Mouse (Mus musculus) midbrain, embryonic 15.5 days (tissue): ENCODE results near the gene Tmem270. TPM values are rescaled to one million over a fixed set of nuclear protein-coding genes. Genes with fewer than 3 reads are reported as not detected.

ENCODE experiments used
- ATAC-seq: fragments of 200-750 bp; cut with Nextera tagmentation; replicated peaks from 2 replicates; pipeline ENCODE4 v1.8.0; 2017; ENCODE audit warnings: moderate TSS enrichment
- H3K27ac ChIP-seq: fragments of 300-500 bp; sonication (generic); 2 replicates; pipeline ENCODE4 v1.5.1; 2015; ENCODE audit warnings: mild to moderate bottlenecking, inconsistent platforms
- H3K27me3 ChIP-seq: fragments of 300-500 bp; sonication (generic); replicated peaks from 2 replicates; pipeline ENCODE4 v1.6.1; 2015; ENCODE audit warnings: inconsistent platforms
- H3K36me3 ChIP-seq: fragments of 300-500 bp; sonication (generic); replicated peaks from 2 replicates; pipeline ENCODE4 v1.6.1; 2015; ENCODE audit warnings: inconsistent platforms
- H3K4me1 ChIP-seq: fragments of 300-500 bp; sonication (generic); 2 replicates; pipeline ENCODE4 v1.6.1; 2015; ENCODE audit warnings: inconsistent platforms
- H3K4me2 ChIP-seq: fragments of 300-500 bp; sonication (generic); 2 replicates; pipeline ENCODE4 v1.6.1; 2015; ENCODE audit warnings: inconsistent platforms, mild to moderate bottlenecking, moderate library complexity
- H3K4me3 ChIP-seq: fragments of 300-500 bp; sonication (generic); 2 replicates; pipeline ENCODE4 v1.5.1; 2015; ENCODE audit warnings: mild to moderate bottlenecking, inconsistent platforms
- H3K9ac ChIP-seq: fragments of 300-500 bp; sonication (generic); 2 replicates; pipeline ENCODE4 v1.6.1; 2015; ENCODE audit warnings: mild to moderate bottlenecking, inconsistent platforms
- H3K9me3 ChIP-seq: fragments of 300-500 bp; sonication (generic); 2 replicates; pipeline ENCODE4 v1.6.1; 2016; ENCODE audit warnings: inconsistent platforms
- WGBS: fragments of 180-500 bp; shearing (Covaris S2); methylation state at CpG from one replicate; pipeline ENCODE4 v1.1.7; 2015; ENCODE audit warnings: mixed read lengths; 5-methylcytosine and 5-hydroxymethylcytosine counted together
- polyA plus RNA-seq: library from polyadenylated mRNA; unstranded; fragments of >200 nt; fragmentation: Nextera tagmentation; extraction: Ambion mirVana; gene quantifications from 2 replicates; pipeline ENCODE4 v1.2.1, GENCODE M21; 2015

Gene Tmem270
- polyA plus RNA-seq, 1 experiment from 2014 or later, result not detected

GRCm38 (mm10) chr5:134920106-134920687 is 13.7 kb upstream of the Tmem270 start:
- no peak overlapping the region for H3K4me3 ChIP-seq
- H3K4me2 ChIP-seq, result no peak overlapping the region
- H3K27ac ChIP-seq, result no peak overlapping the region
- no peaks in the 10 kb centered on the region for H3K27me3 ChIP-seq
- no peaks in the 10 kb centered on the region for H3K9me3 ChIP-seq
- H3K4me1 ChIP-seq, result no peaks in the 10 kb centered on the region
- H3K9ac ChIP-seq, result no peak overlapping the region
- WGBS, result 79% methylated on average over 6 of the region's 6 CpGs
- no peaks in the 10 kb centered on the region for H3K36me3 ChIP-seq
- ATAC-seq, result no peak

GRCm38 (mm10) chr5:134919097-134919496 is 12.6 kb upstream of the Tmem270 start:
- Histone ChIP-seq H3K36me3 (no peaks in the 10 kb centered on the region), H3K4me3 (no peak overlapping the region), H3K4me1 (no peaks in the 10 kb centered on the region), H3K27ac (no peak overlapping the region), H3K27me3 (no peaks in the 10 kb centered on the region), H3K9ac (no peak overlapping the region), H3K9me3 (no peaks in the 10 kb centered on the region), H3K4me2 (no peak overlapping the region)
- WGBS, result 95% methylated on average over 3 of the region's 3 CpGs
- no peak for ATAC-seq

GRCm38 (mm10) chr5:134918071-134918832 is 11.7 kb upstream of the Tmem270 start:
- Histone ChIP-seq H3K27me3 (no peaks in the 10 kb centered on the region), H3K4me1 (no peaks in the 10 kb centered on the region), H3K9me3 (no peaks in the 10 kb centered on the region), H3K36me3 (no peaks in the 10 kb centered on the region), H3K9ac (no peak overlapping the region), H3K4me3 (no peak overlapping the region), H3K4me2 (no peak overlapping the region), H3K27ac (no peak overlapping the region)
- WGBS, result 51% methylated on average over 16 of the region's 16 CpGs
- ATAC-seq, result no peak

GRCm38 (mm10) chr5:134915311-134915710 is 8.8 kb upstream of the Tmem270 start, which contains the start of gene Cldn13:
Gene Cldn13 (minus strand): TSS chr5:134915526.
- Histone ChIP-seq H3K4me3 (no peak within 1 kb of the TSS), H3K36me3 (no peaks in the 10 kb centered on the region), H3K9me3 (no peaks in the 10 kb centered on the region), H3K27me3 (no peaks in the 10 kb centered on the region), H3K4me2 (no peak within 1 kb of the TSS), H3K4me1 (no peaks in the 10 kb centered on the region), H3K27ac (no peak within 1 kb of the TSS), H3K9ac (no peak within 1 kb of the TSS)
- no peak for ATAC-seq
- 81% methylated on average over 8 of the region's 8 CpGs for WGBS

GRCm38 (mm10) chr5:134914510-134914909 is 8.0 kb upstream of the Tmem270 start:
- no peaks in the 10 kb centered on the region for H3K27me3 ChIP-seq
- 87% methylated on average over 8 of the region's 8 CpGs for WGBS
- no peak overlapping the region for H3K9ac ChIP-seq
- H3K27ac ChIP-seq, result no peak overlapping the region
- H3K4me1 ChIP-seq, result no peaks in the 10 kb centered on the region
- no peaks in the 10 kb centered on the region for H3K9me3 ChIP-seq
- no peaks in the 10 kb centered on the region for H3K36me3 ChIP-seq
- ATAC-seq, result no peak
- H3K4me3 ChIP-seq, result no peak overlapping the region
- H3K4me2 ChIP-seq, result no peak overlapping the region

- WGBS, result 77% methylated on average over 4 of the region's 4 CpGs
- Histone ChIP-seq H3K36me3 (no peaks in the 10 kb centered on the region), H3K9me3 (no peaks in the 10 kb centered on the region), H3K27me3 (no peaks in the 10 kb centered on the region), H3K4me1 (no peaks in the 10 kb centered on the region), H3K4me3 (no peak overlapping the region), H3K4me2 (no peak overlapping the region), H3K27ac (no peak overlapping the region), H3K9ac (no peak overlapping the region)
- ATAC-seq, result no peak
Observed at GRCm38 (mm10) chr5:134913753-134914152, 7.2 kb upstream of the Tmem270 start.

- H3K4me1 ChIP-seq, result no peaks in the 10 kb centered on the region
- no peaks in the 10 kb centered on the region for H3K27me3 ChIP-seq
- whole genome bisulfite sequencing, result 80% methylated on average over 3 of the region's 3 CpGs
- H3K9ac ChIP-seq, result no peak overlapping the region
- ATAC-seq, result no peak
- no peak overlapping the region for H3K4me3 ChIP-seq
- no peaks in the 10 kb centered on the region for H3K9me3 ChIP-seq
- no peak overlapping the region for H3K27ac ChIP-seq
- H3K36me3 ChIP-seq, result no peaks in the 10 kb centered on the region
- H3K4me2 ChIP-seq, result no peak overlapping the region
Observed at GRCm38 (mm10) chr5:134913352-134913751, 6.8 kb upstream of the Tmem270 start.

GRCm38 (mm10) chr5:134911901-134912300 is 5.4 kb upstream of the Tmem270 start:
- Histone ChIP-seq H3K9me3 (no peaks in the 10 kb centered on the region), H3K4me1 (0 out of 2 replicates have a peak, but pooled peaks cover 5% of the 10 kb centered on the region), H3K36me3 (no peaks in the 10 kb centered on the region), H3K4me3 (no peak overlapping the region), H3K9ac (no peak overlapping the region), H3K4me2 (no peak overlapping the region), H3K27me3 (no peaks in the 10 kb centered on the region), H3K27ac (no peak overlapping the region)
- WGBS, result 89% methylated on average over 2 of the region's 2 CpGs
- ATAC-seq, result no peak

GRCm38 (mm10) chr5:134907135-134907534 is 602 bp upstream of the Tmem270 start:
- H3K27me3 ChIP-seq, result no peaks in the 10 kb centered on the region
- no peaks in the 10 kb centered on the region for H3K9me3 ChIP-seq
- no peaks in the 10 kb centered on the region for H3K36me3 ChIP-seq
- ATAC-seq, result no peak; the same call in 1 of the 2 replicates
- no peak overlapping the region for H3K4me2 ChIP-seq
- no peak overlapping the region for H3K9ac ChIP-seq
- 1% methylated on average over 13 of the region's 13 CpGs for WGBS
- H3K27ac ChIP-seq, result no peak overlapping the region
- 0 out of 2 replicates have a peak, but pooled peaks cover 5% of the 10 kb centered on the region for H3K4me1 ChIP-seq
- no peak overlapping the region for H3K4me3 ChIP-seq

- Histone ChIP-seq H3K27ac (no peak overlapping the region), H3K9ac (no peak overlapping the region), H3K4me2 (no peak overlapping the region), H3K27me3 (no peaks in the 10 kb centered on the region), H3K4me3 (no peak overlapping the region), H3K9me3 (no peaks in the 10 kb centered on the region), H3K36me3 (no peaks in the 10 kb centered on the region), H3K4me1 (peaks cover 7% of the 10 kb centered on the region)
- no peak for ATAC-seq
- 75% methylated on average over 8 of the region's 8 CpGs for WGBS
Observed at GRCm38 (mm10) chr5:134901644-134902027, 4.9 kb downstream of the Tmem270 start.

GRCm38 (mm10) chr5:134901012-134901643 is 5.4 kb downstream of the Tmem270 start:
- peaks cover 7% of the 10 kb centered on the region for H3K4me1 ChIP-seq
- no peak overlapping the region for H3K4me3 ChIP-seq
- H3K9me3 ChIP-seq, result no peaks in the 10 kb centered on the region
- 42% methylated on average over 12 of the region's 12 CpGs for WGBS
- no peaks in the 10 kb centered on the region for H3K36me3 ChIP-seq
- H3K4me2 ChIP-seq, result no peak overlapping the region
- peak; percentile 37; the same call in 1 of the 2 replicates for ATAC-seq
- H3K27ac ChIP-seq, result no peak overlapping the region
- no peak overlapping the region for H3K9ac ChIP-seq
- H3K27me3 ChIP-seq, result no peaks in the 10 kb centered on the region

- no peak overlapping the region for H3K4me2 ChIP-seq
- no peaks in the 10 kb centered on the region for H3K36me3 ChIP-seq
- no peak overlapping the region for H3K27ac ChIP-seq
- WGBS, result 80% methylated on average over 17 of the region's 17 CpGs
- no peak for ATAC-seq
- no peaks in the 10 kb centered on the region for H3K9me3 ChIP-seq
- peaks cover 7% of the 10 kb centered on the region for H3K4me1 ChIP-seq
- H3K4me3 ChIP-seq, result no peak overlapping the region
- H3K27me3 ChIP-seq, result no peaks in the 10 kb centered on the region
- H3K9ac ChIP-seq, result no peak overlapping the region
Observed at GRCm38 (mm10) chr5:134897596-134897995, 8.9 kb downstream of the Tmem270 start.
